Mouse (Mus musculus): ENCODE data around the gene Ralb. TPM values are rescaled to one million over a fixed set of nuclear protein-coding genes. Genes with fewer than 3 reads are reported as not detected.

Gene Ralb
- polyA plus RNA-seq, 1 experiment from 2014 or later, result 145 TPM

GRCm38 (mm10) chr1:119501881-119502280 is 2.7 kb downstream of the Ralb start:
- no peak overlapping the region for H3K4me3 ChIP-seq (ENCODE audit: low read depth, low read length)
- H3K9ac ChIP-seq (ENCODE audit: low read depth, low read length), result no peak overlapping the region
- peak overlapping the region; percentile 15; the same call in 1 of the 2 replicates for H3K27ac ChIP-seq (ENCODE audit: low read depth, low read length)
- H3K9me3 ChIP-seq (ENCODE audit: control insufficient read depth), result no peaks in the 10 kb centered on the region
- H3K36me3 ChIP-seq (ENCODE audit: control insufficient read depth, insufficient read depth), result peaks cover 10% of the 10 kb centered on the region; the same call in 1 of the 2 replicates
- TF ChIP-seq CTCF (IDR thresholded peaks at IDR 0.05; ENCODE audit: low read depth), result no peak
- H3K4me1 ChIP-seq (replicated peaks; ENCODE audit: control insufficient read depth, insufficient read depth, low read length), result 0 out of 2 replicates have a peak, but pooled peaks cover 15% of the 10 kb centered on the region
- no peak for ATAC-seq
- H3K4me2 ChIP-seq (replicated peaks; ENCODE audit: low read depth), result no peak overlapping the region
- H3K27me3 ChIP-seq (replicated peaks; ENCODE audit: control insufficient read depth, insufficient read depth, low read length), result no peaks in the 10 kb centered on the region
- WGBS, result 63% methylated on average over 8 of the region's 8 CpGs

GRCm38 (mm10) chr1:119499456-119499855 is 5.1 kb downstream of the Ralb start:
- 0 out of 2 replicates have a peak, but pooled peaks cover 11% of the 10 kb centered on the region for H3K4me1 ChIP-seq (replicated peaks; ENCODE audit: control insufficient read depth, insufficient read depth, low read length)
- no peaks in the 10 kb centered on the region for H3K9me3 ChIP-seq (ENCODE audit: control insufficient read depth)
- H3K27ac ChIP-seq (ENCODE audit: low read depth, low read length), result peak overlapping the region; percentile 36
- H3K9ac ChIP-seq (ENCODE audit: low read depth, low read length), result no peak overlapping the region
- no peak for ATAC-seq
- no peak overlapping the region for H3K4me3 ChIP-seq (ENCODE audit: low read depth, low read length)
- no peaks in the 10 kb centered on the region for H3K27me3 ChIP-seq (replicated peaks; ENCODE audit: control insufficient read depth, insufficient read depth, low read length)
- no peak for TF ChIP-seq CTCF (IDR thresholded peaks at IDR 0.05; ENCODE audit: low read depth)
- 0 out of 2 replicates have a peak overlapping the region, but pooled peaks have one; percentile 27 for H3K4me2 ChIP-seq (replicated peaks; ENCODE audit: low read depth)
- peaks cover 16% of the 10 kb centered on the region; the same call in 1 of the 2 replicates for H3K36me3 ChIP-seq (ENCODE audit: control insufficient read depth, insufficient read depth)
- 77% methylated on average over 10 of the region's 10 CpGs for WGBS

GRCm38 (mm10) chr1:119498536-119499231 is 5.9 kb downstream of the Ralb start:
- H3K4me3 ChIP-seq (ENCODE audit: low read depth, low read length), result no peak overlapping the region
- peak overlapping the region; percentile 36 for H3K27ac ChIP-seq (ENCODE audit: low read depth, low read length)
- peaks cover 16% of the 10 kb centered on the region; the same call in 1 of the 2 replicates for H3K36me3 ChIP-seq (ENCODE audit: control insufficient read depth, insufficient read depth)
- no peak for TF ChIP-seq CTCF (IDR thresholded peaks at IDR 0.05; ENCODE audit: low read depth)
- no peaks in the 10 kb centered on the region for H3K9me3 ChIP-seq (ENCODE audit: control insufficient read depth)
- H3K4me1 ChIP-seq (replicated peaks; ENCODE audit: control insufficient read depth, insufficient read depth, low read length), result 0 out of 2 replicates have a peak, but pooled peaks cover 11% of the 10 kb centered on the region
- H3K9ac ChIP-seq (ENCODE audit: low read depth, low read length), result no peak overlapping the region
- ATAC-seq, result peak; percentile 71
- H3K27me3 ChIP-seq (replicated peaks; ENCODE audit: control insufficient read depth, insufficient read depth, low read length), result no peaks in the 10 kb centered on the region
- WGBS, result 66% methylated on average over 9 of the region's 9 CpGs
- H3K4me2 ChIP-seq (replicated peaks; ENCODE audit: low read depth), result 0 out of 2 replicates have a peak overlapping the region, but pooled peaks have one; percentile 27

GRCm38 (mm10) chr1:119497346-119498004 is 7.1 kb downstream of the Ralb start:
- no peak overlapping the region for H3K27ac ChIP-seq (ENCODE audit: low read depth, low read length)
- no peak for ATAC-seq
- H3K36me3 ChIP-seq (ENCODE audit: control insufficient read depth, insufficient read depth), result peaks cover 16% of the 10 kb centered on the region; the same call in 1 of the 2 replicates
- no peak overlapping the region for H3K4me2 ChIP-seq (replicated peaks; ENCODE audit: low read depth)
- TF ChIP-seq CTCF (IDR thresholded peaks at IDR 0.05; ENCODE audit: low read depth), result no peak
- no peaks in the 10 kb centered on the region for H3K9me3 ChIP-seq (ENCODE audit: control insufficient read depth)
- H3K27me3 ChIP-seq (replicated peaks; ENCODE audit: control insufficient read depth, insufficient read depth, low read length), result no peaks in the 10 kb centered on the region
- H3K9ac ChIP-seq (ENCODE audit: low read depth, low read length), result no peak overlapping the region
- 69% methylated on average over 5 of the region's 5 CpGs for WGBS
- 0 out of 2 replicates have a peak, but pooled peaks cover 5% of the 10 kb centered on the region for H3K4me1 ChIP-seq (replicated peaks; ENCODE audit: control insufficient read depth, insufficient read depth, low read length)
- no peak overlapping the region for H3K4me3 ChIP-seq (ENCODE audit: low read depth, low read length)

GRCm38 (mm10) chr1:119495396-119495775 is 9.2 kb downstream of the Ralb start:
- H3K4me3 ChIP-seq (ENCODE audit: low read depth, low read length), result no peak overlapping the region
- TF ChIP-seq CTCF (IDR thresholded peaks at IDR 0.05; ENCODE audit: low read depth), result no peak
- H3K4me1 ChIP-seq (replicated peaks; ENCODE audit: control insufficient read depth, insufficient read depth, low read length), result 0 out of 2 replicates have a peak, but pooled peaks cover 7% of the 10 kb centered on the region
- ATAC-seq, result no peak
- WGBS, result 89% methylated on average over 6 of the region's 6 CpGs
- H3K9me3 ChIP-seq (ENCODE audit: control insufficient read depth), result no peaks in the 10 kb centered on the region
- no peak overlapping the region for H3K27ac ChIP-seq (ENCODE audit: low read depth, low read length)
- no peak overlapping the region for H3K4me2 ChIP-seq (replicated peaks; ENCODE audit: low read depth)
- no peak overlapping the region for H3K9ac ChIP-seq (ENCODE audit: low read depth, low read length)
- H3K27me3 ChIP-seq (replicated peaks; ENCODE audit: control insufficient read depth, insufficient read depth, low read length), result no peaks in the 10 kb centered on the region
- H3K36me3 ChIP-seq (ENCODE audit: control insufficient read depth, insufficient read depth), result 0 out of 2 replicates have a peak, but pooled peaks cover 7% of the 10 kb centered on the region

- Histone ChIP-seq H3K27ac (ENCODE audit: low read depth, low read length) (no peak overlapping the region), H3K9me3 (ENCODE audit: control insufficient read depth) (no peaks in the 10 kb centered on the region), H3K4me2 (replicated peaks; ENCODE audit: low read depth) (no peak overlapping the region), H3K4me3 (ENCODE audit: low read depth, low read length) (no peak overlapping the region), H3K4me1 (replicated peaks; ENCODE audit: control insufficient read depth, insufficient read depth, low read length) (0 out of 2 replicates have a peak, but pooled peaks cover 7% of the 10 kb centered on the region), H3K36me3 (ENCODE audit: control insufficient read depth, insufficient read depth) (0 out of 2 replicates have a peak, but pooled peaks cover 8% of the 10 kb centered on the region), H3K9ac (ENCODE audit: low read depth, low read length) (no peak overlapping the region), H3K27me3 (replicated peaks; ENCODE audit: control insufficient read depth, insufficient read depth, low read length) (no peaks in the 10 kb centered on the region)
- 87% methylated on average over 9 of the region's 9 CpGs for WGBS
- ATAC-seq, result no peak
- no peak for TF ChIP-seq CTCF (IDR thresholded peaks at IDR 0.05; ENCODE audit: low read depth)
Observed at GRCm38 (mm10) chr1:119494712-119495395, 9.7 kb downstream of the Ralb start.
